Mouse (Mus musculus): ENCODE data around the gene Reps1. TPM values are rescaled to one million over a fixed set of nuclear protein-coding genes. Genes with fewer than 3 reads are reported as not detected.

Reps1 gene
- 17.6 TPM for polyA plus RNA-seq (2017; shearing (Covaris generic))

GRCm38 (mm10) chr10:18055696-18056390 lies at the start of gene Reps1:
Gene Reps1 (plus strand): TSS chr10:18055861.

GRCm38 (mm10) chr10:18022741-18023347 lies 32.8 kb upstream of the Reps1 start, which contains the start of gene Abracl:
Gene Abracl (minus strand): TSS chr10:18023288.

Other genes starting within 250 kb of the Reps1 start
- gene Heca, start 107.8 kb upstream of the Reps1 start, polyA plus RNA-seq (2017; shearing (Covaris generic)) = 20.5 TPM
- gene Abracl, start 32.6 kb upstream of the Reps1 start, polyA plus RNA-seq (2017; shearing (Covaris generic)) = 382 TPM
- gene Ect2l, start 155.0 kb downstream of the Reps1 start, polyA plus RNA-seq (2017; shearing (Covaris generic)) = 2.6 TPM
- gene Ccdc28a, start 179.1 kb downstream of the Reps1 start, polyA plus RNA-seq (2017; shearing (Covaris generic)) = 58.8 TPM

Measured in CD4-positive, CD25-positive, alpha-beta regulatory T cell, adult 9 weeks (primary cell).